Mouse (Mus musculus) limb, embryonic 15.5 days (tissue): ENCODE measurements at regions not wholly inside any gene's neighbourhood (a gene's known extent, or its start where the extent isn't known, plus 50 kb on each side); places are given as distances from the start of the nearest gene placed in this dataset.

Experiments
- ATAC-seq: fragments of 200-750 bp; cut with Nextera tagmentation; 2 replicates; pipeline ENCODE4 v1.8.0; 2017; ENCODE audit warnings: low read depth, moderate TSS enrichment; ENCODE audit not compliant: insufficient number of reproducible peaks, low FRiP score, low TSS enrichment
- H3K27ac ChIP-seq: fragments of 300-500 bp; sonication (generic); 2 replicates; pipeline ENCODE4 v1.5.1; 2015; ENCODE audit warnings: moderate library complexity, mild to moderate bottlenecking, inconsistent platforms
- H3K27me3 ChIP-seq: fragments of 300-500 bp; sonication (generic); 2 replicates; pipeline ENCODE4 v1.6.1; 2015; ENCODE audit warnings: inconsistent platforms
- H3K36me3 ChIP-seq: fragments of 300-500 bp; sonication (generic); 2 replicates; pipeline ENCODE4 v1.6.1; 2015; ENCODE audit warnings: inconsistent platforms
- H3K4me1 ChIP-seq: fragments of 300-500 bp; sonication (generic); 2 replicates; pipeline ENCODE4 v1.6.1; 2015; ENCODE audit warnings: inconsistent platforms
- H3K4me2 ChIP-seq: fragments of 300-500 bp; sonication (generic); 2 replicates; pipeline ENCODE4 v1.6.1; 2015; ENCODE audit warnings: mild to moderate bottlenecking, inconsistent platforms
- H3K4me3 ChIP-seq: fragments of 300-500 bp; sonication (generic); 2 replicates; pipeline ENCODE4 v1.5.1; 2015; ENCODE audit warnings: mild to moderate bottlenecking, inconsistent platforms
- H3K9ac ChIP-seq: fragments of 300-500 bp; sonication (generic); 2 replicates; pipeline ENCODE4 v1.6.1; 2015; ENCODE audit warnings: inconsistent platforms
- H3K9me3 ChIP-seq: fragments of 300-500 bp; sonication (generic); 2 replicates; pipeline ENCODE4 v1.6.1; 2016; ENCODE audit warnings: inconsistent platforms
- WGBS: fragments of 180-500 bp; shearing (Covaris S2); methylation state at CpG from one replicate; pipeline ENCODE4 v1.1.7; 2015; 5-methylcytosine and 5-hydroxymethylcytosine counted together

GRCm38 (mm10) chr5:101020784-101021183 lies 175.3 kb downstream of the Gpat3 start:
- H3K4me2 ChIP-seq = no peak overlapping the region
- 7% methylated on average over 11 of the region's 11 CpGs for WGBS
- ATAC-seq = no peak; the same call in 1 of the 2 replicates

GRCm38 (mm10) chr5:101013844-101014243 lies 168.3 kb downstream of the Gpat3 start:
- Histone ChIP-seq H3K4me2 (no peak overlapping the region), H3K36me3 (no peaks in the 10 kb centered on the region), H3K4me1 (no peaks in the 10 kb centered on the region), H3K9ac (no peak overlapping the region), H3K4me3 (no peak overlapping the region), H3K27ac (no peak overlapping the region), H3K9me3 (no peaks in the 10 kb centered on the region), H3K27me3 (no peaks in the 10 kb centered on the region)
- WGBS = 81% methylated on average over 5 of the region's 5 CpGs
- ATAC-seq = no peak

More at GRCm38 (mm10) chr5:101020784-101021183, 175.3 kb downstream of the Gpat3 start:
- no peaks in the 10 kb centered on the region for H3K9me3 ChIP-seq
- no peak overlapping the region for H3K4me3 ChIP-seq
- no peaks in the 10 kb centered on the region for H3K27me3 ChIP-seq
- H3K9ac ChIP-seq = no peak overlapping the region
- peaks cover 8% of the 10 kb centered on the region; the same call in 1 of the 2 replicates for H3K4me1 ChIP-seq
- no peak overlapping the region for H3K27ac ChIP-seq
- no peaks in the 10 kb centered on the region for H3K36me3 ChIP-seq

- no peak overlapping the region for H3K4me2 ChIP-seq
Measured at GRCm38 (mm10) chr5:101005216-101005615, 159.7 kb downstream of the Gpat3 start.

GRCm38 (mm10) chr5:101000436-101000835 lies 154.9 kb downstream of the Gpat3 start:
- Histone ChIP-seq H3K27ac (no peak overlapping the region), H3K4me2 (no peak overlapping the region), H3K4me1 (no peaks in the 10 kb centered on the region), H3K36me3 (no peaks in the 10 kb centered on the region), H3K9me3 (no peaks in the 10 kb centered on the region), H3K9ac (no peak overlapping the region), H3K4me3 (no peak overlapping the region), H3K27me3 (no peaks in the 10 kb centered on the region)
- no peak for ATAC-seq
- 89% methylated on average over 6 of the region's 6 CpGs for WGBS

More at GRCm38 (mm10) chr5:101005216-101005615, 159.7 kb downstream of the Gpat3 start:
- no peak for ATAC-seq
- H3K9me3 ChIP-seq = no peaks in the 10 kb centered on the region
- no peak overlapping the region for H3K4me3 ChIP-seq
- WGBS = 76% methylated on average over 3 of the region's 3 CpGs
- H3K9ac ChIP-seq = no peak overlapping the region
- H3K4me1 ChIP-seq = no peaks in the 10 kb centered on the region
- no peaks in the 10 kb centered on the region for H3K27me3 ChIP-seq
- H3K27ac ChIP-seq = no peak overlapping the region
- no peaks in the 10 kb centered on the region for H3K36me3 ChIP-seq

GRCm38 (mm10) chr5:100992365-100992764 lies 146.9 kb downstream of the Gpat3 start:
- no peak overlapping the region for H3K4me3 ChIP-seq
- ATAC-seq = no peak
- no peaks in the 10 kb centered on the region for H3K4me1 ChIP-seq
- no peak overlapping the region for H3K4me2 ChIP-seq
- 78% methylated on average over 2 of the region's 2 CpGs for WGBS
- no peaks in the 10 kb centered on the region for H3K27me3 ChIP-seq
- no peaks in the 10 kb centered on the region for H3K36me3 ChIP-seq
- no peak overlapping the region for H3K27ac ChIP-seq
- H3K9ac ChIP-seq = no peak overlapping the region
- no peaks in the 10 kb centered on the region for H3K9me3 ChIP-seq

- H3K4me1 ChIP-seq = no peaks in the 10 kb centered on the region
- no peak for ATAC-seq
- no peaks in the 10 kb centered on the region for H3K27me3 ChIP-seq
- H3K9me3 ChIP-seq = no peaks in the 10 kb centered on the region
- H3K36me3 ChIP-seq = no peaks in the 10 kb centered on the region
- no peak overlapping the region for H3K4me3 ChIP-seq
- H3K4me2 ChIP-seq = no peak overlapping the region
- H3K27ac ChIP-seq = no peak overlapping the region
- no peak overlapping the region for H3K9ac ChIP-seq
- WGBS = 23% methylated on average over 5 of the region's 5 CpGs
Measured at GRCm38 (mm10) chr5:100991626-100992025, 146.1 kb downstream of the Gpat3 start.

GRCm38 (mm10) chr5:100982573-100982936 lies 137.0 kb downstream of the Gpat3 start:
- no peaks in the 10 kb centered on the region for H3K9me3 ChIP-seq
- H3K4me3 ChIP-seq = no peak overlapping the region
- no peak for ATAC-seq
- H3K4me1 ChIP-seq = no peaks in the 10 kb centered on the region
- H3K27ac ChIP-seq = no peak overlapping the region
- no peak overlapping the region for H3K4me2 ChIP-seq
- no peaks in the 10 kb centered on the region for H3K36me3 ChIP-seq
- H3K27me3 ChIP-seq = no peaks in the 10 kb centered on the region
- WGBS = 59% methylated on average over 10 of the region's 10 CpGs
- H3K9ac ChIP-seq = no peak overlapping the region

- H3K9ac ChIP-seq = no peak overlapping the region
- ATAC-seq = no peak
- no peaks in the 10 kb centered on the region for H3K36me3 ChIP-seq
- no peak overlapping the region for H3K27ac ChIP-seq
- H3K4me3 ChIP-seq = no peak overlapping the region
- no peak overlapping the region for H3K4me2 ChIP-seq
- H3K27me3 ChIP-seq = no peaks in the 10 kb centered on the region
- H3K9me3 ChIP-seq = no peaks in the 10 kb centered on the region
- no peaks in the 10 kb centered on the region for H3K4me1 ChIP-seq
- 58% methylated on average over 18 of the region's 18 CpGs for WGBS
Measured at GRCm38 (mm10) chr5:100981849-100982572, 136.5 kb downstream of the Gpat3 start.

GRCm38 (mm10) chr5:100976736-100977135 lies 131.2 kb downstream of the Gpat3 start:
- H3K36me3 ChIP-seq = no peaks in the 10 kb centered on the region
- no peak overlapping the region for H3K4me2 ChIP-seq
- H3K4me3 ChIP-seq = no peak overlapping the region
- H3K27ac ChIP-seq = no peak overlapping the region
- 48% methylated on average over 2 of the region's 2 CpGs for WGBS
- ATAC-seq = no peak
- H3K27me3 ChIP-seq = no peaks in the 10 kb centered on the region
- H3K4me1 ChIP-seq = no peaks in the 10 kb centered on the region
- no peak overlapping the region for H3K9ac ChIP-seq
- no peaks in the 10 kb centered on the region for H3K9me3 ChIP-seq

- Histone ChIP-seq H3K9me3 (no peaks in the 10 kb centered on the region), H3K36me3 (no peaks in the 10 kb centered on the region), H3K9ac (no peak overlapping the region), H3K4me3 (no peak overlapping the region), H3K27ac (no peak overlapping the region), H3K27me3 (no peaks in the 10 kb centered on the region), H3K4me2 (no peak overlapping the region), H3K4me1 (no peaks in the 10 kb centered on the region)
- WGBS = 52% methylated on average over 15 of the region's 15 CpGs
- ATAC-seq = no peak
Measured at GRCm38 (mm10) chr5:100951210-100951609, 105.7 kb downstream of the Gpat3 start.
